Mouse (Mus musculus): ENCODE measurements around the gene Vwa5b2. TPM values are rescaled to one million over a fixed set of nuclear protein-coding genes. Genes with fewer than 3 reads are reported as not detected.

Gene Vwa5b2
- total RNA-seq, 2 experiments from 2014 or later = 0.20 to 0.23 TPM

GRCm38 (mm10) chr16:20600511-20600910 lies 11.2 kb downstream of the Vwa5b2 start:
- no peak for DNase-seq (ENCODE audit: low spot score)
- intact Hi-C loops (cut with DNase I) = no loop called here

- intact Hi-C loops (cut with DNase I) = no loop called here
- DNase-seq (ENCODE audit: low spot score) = no peak
Measured at GRCm38 (mm10) chr16:20604705-20605104, 15.4 kb downstream of the Vwa5b2 start.

DNA sequence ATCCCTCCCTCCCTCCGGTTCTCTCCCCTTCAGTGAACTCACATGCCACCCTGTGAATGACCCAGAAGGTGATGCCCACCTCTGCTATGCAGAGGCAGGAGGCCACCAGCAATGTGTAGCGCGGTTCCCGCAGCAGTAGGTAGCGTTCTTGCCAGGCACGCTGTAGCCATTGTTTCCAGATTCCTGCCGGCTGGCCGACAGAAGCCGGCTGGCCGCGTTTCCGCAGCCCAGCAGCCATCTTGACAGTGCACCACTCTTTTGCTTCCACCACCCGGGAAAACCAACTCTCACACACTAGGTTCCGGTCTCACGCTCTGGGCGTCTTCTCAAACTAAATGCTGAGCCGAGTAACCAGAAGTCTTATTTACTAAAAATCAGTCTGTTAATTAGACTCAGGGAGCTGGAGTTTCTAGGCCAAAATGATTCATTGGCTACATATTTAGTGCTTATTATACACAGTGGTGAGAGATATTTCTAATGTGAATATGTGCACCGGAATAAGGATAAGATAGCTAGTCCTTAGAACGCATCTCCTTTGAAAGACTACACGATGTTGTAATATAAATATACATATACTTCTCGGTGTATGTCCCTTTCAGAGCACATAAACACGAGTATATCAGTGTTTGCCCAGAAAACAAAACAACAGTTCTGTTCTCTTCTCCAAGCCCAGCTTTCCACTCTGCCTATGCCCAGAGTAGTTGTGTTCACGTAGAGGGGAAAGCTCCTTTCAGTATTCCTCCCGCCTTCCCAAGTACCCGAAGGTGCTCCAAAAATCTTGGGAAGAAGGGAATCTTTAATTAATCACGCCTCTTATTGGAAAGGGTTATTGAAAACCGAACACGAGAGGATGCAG lies 21.5 kb downstream of the Vwa5b2 start:
- intact Hi-C loops (cut with DNase I) = loop anchor here (2.0 to 10.0 kb wide), 3 partner anchors 40 to 186 kb away; partner anchors contain the start of genes Abcc5, Dvl3 and Psmd2
- DNase-seq (ENCODE audit: low spot score) = peak; percentile 33

- intact Hi-C loops (cut with DNase I) = loop anchor here (2.0 to 10.0 kb wide), 3 partner anchors 39 to 187 kb away; partner anchors contain the start of genes Abcc5, Dvl3 and Psmd2
- DNase-seq (ENCODE audit: low spot score) = peak; percentile 83
Measured at GRCm38 (mm10) chr16:20611357-20612227, 22.3 kb downstream of the Vwa5b2 start, which contains the start of the genes Eef1akmt4, Gm49333 and Alg3. Eef1akmt4 (plus strand) TSS chr16:20611593. Gm49333 (plus strand) TSS chr16:20611610. Alg3 (minus strand) TSS chr16:20611735.

DNA sequence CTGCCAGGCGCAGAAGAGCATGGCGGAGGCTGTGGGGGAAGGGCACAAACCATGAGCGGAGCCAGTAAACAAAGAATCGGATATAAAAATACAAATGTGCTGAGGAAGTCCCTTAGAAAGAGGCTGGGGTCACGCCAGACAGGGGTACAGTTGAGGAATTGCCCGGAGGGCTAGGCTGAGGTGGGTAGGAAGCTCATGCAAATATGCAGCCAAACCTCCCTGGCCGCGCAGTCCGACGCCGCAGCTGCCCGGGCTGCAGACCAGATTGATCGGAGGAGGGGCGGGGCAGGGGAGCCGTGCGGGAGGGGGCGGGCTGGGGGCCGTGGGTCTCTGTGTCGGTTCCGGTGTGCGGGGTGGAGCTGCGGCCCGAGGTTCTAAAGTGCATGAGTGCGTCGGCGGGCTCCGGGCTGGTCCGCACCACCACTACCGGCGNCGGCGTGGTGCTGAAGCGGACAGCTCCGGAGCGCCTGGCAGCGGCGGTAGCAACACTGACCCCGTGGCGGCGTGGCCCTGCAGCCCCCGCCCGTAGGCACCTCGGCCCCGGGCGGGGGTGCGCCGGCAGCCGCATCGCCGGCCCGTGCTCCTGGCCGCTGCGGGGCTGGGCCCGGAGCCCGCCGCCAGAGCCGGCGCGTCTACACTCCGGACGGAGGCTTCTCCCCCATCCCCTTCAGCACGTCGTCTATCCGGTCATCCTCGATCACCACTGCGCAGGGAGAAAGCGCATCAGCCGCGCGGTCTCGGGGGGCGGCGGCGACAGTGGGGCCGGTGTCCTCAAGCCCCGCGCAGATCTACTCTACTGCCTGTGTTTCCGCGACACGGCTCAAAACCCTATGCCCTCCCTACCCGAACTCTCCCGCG lies 30.5 kb downstream of the Vwa5b2 start:
- intact Hi-C loops (cut with DNase I) = loop anchor here (5.0 to 10.0 kb wide), 2 partner anchors 67 to 195 kb away; partner anchors contain the start of gene Abcc5
- no peak for DNase-seq (ENCODE audit: low spot score)

GRCm38 (mm10) chr16:20620399-20620735 lies 31.1 kb downstream of the Vwa5b2 start:
- intact Hi-C loops (cut with DNase I) = no loop called here
- DNase-seq (ENCODE audit: low spot score) = no peak

- intact Hi-C loops (cut with DNase I) = no loop called here
- DNase-seq (ENCODE audit: low spot score) = no peak
Measured at GRCm38 (mm10) chr16:20620751-20621190, 31.5 kb downstream of the Vwa5b2 start.

DNA sequence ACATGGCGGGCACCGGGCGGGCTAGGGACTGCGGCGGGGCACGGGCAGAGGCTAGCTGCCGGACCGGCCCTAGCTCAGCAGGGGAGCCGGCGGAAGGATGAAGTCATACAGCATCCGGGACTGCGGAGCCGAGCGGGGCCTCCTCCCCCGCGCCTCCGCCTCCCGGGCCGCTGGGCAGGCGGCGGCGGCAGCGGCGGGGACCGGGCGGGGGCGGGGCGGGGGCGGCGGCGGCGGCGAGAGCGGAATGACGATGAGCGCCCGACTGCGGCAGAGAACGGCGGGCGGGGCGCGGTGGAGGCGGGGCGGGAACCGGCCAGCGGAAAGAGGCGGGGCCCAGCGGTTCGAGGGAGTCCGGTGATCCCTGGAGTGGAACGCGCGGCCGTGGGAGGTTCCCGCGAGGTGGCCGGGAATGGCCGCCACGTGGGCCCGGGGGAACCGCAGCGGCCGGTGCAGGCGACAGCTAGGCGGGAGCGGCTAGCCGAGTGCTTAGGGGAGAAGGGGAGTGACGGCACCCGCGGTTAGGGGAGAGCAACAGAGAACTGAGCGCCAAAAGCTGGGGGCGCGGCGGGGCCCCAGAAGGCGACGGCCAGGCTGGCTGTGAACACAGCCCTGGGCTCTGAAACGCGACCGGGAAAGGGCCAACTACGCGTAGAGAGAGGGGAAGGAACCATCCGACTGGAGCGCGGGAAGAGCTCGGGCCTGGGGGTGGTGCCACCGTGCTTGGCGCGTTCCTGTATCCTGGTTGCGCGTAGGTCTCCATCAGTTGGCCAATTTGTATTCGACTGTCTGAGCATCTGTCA lies 32.1 kb downstream of the Vwa5b2 start, which contains the start of gene Camk2n2:
Camk2n2 (minus strand) TSS at position 97 of the 800 bp plus-strand sequence.
- intact Hi-C loops (cut with DNase I) = no loop called here
- DNase-seq (ENCODE audit: low spot score) = peak; percentile 47

DNA sequence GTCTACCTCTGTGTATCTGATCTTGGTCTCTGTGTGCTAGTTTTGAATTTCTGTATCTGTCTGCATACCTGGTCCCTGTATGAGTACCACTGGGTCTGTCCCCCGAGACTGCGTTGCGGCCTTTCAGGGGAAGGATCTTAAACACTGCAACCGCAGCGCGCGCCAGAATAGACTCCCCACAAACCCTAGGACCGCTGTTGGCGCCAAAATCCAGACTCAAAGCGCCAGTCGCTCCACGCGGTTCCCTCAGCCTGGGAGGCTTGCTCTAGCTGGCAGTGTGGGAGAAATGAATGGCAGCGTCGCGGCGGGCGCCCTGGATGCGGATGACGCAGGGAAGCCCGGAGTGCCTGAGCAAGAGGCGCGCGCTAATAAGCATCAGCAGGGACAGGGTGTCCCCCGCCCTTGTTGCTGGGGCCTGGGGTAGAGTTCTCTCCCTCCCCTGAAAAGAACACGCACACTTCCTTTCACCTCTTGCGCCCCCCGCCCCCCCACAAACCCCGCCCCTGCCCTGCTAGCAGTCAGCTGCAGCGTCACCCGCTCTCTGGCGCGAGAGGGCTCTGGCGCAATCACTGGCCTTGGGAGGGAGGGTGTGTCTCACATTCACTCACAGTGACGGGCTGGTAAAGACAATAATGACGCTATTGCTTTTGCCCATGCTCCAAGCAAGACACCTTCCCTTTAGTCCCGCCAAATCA lies 32.9 kb downstream of the Vwa5b2 start:
- intact Hi-C loops (cut with DNase I) = no loop called here
- DNase-seq (ENCODE audit: low spot score) = peak; percentile 35

- no peak for DNase-seq (ENCODE audit: low spot score)
- intact Hi-C loops (cut with DNase I) = no loop called here
Measured at GRCm38 (mm10) chr16:20623211-20623610, 33.9 kb downstream of the Vwa5b2 start.

DNA sequence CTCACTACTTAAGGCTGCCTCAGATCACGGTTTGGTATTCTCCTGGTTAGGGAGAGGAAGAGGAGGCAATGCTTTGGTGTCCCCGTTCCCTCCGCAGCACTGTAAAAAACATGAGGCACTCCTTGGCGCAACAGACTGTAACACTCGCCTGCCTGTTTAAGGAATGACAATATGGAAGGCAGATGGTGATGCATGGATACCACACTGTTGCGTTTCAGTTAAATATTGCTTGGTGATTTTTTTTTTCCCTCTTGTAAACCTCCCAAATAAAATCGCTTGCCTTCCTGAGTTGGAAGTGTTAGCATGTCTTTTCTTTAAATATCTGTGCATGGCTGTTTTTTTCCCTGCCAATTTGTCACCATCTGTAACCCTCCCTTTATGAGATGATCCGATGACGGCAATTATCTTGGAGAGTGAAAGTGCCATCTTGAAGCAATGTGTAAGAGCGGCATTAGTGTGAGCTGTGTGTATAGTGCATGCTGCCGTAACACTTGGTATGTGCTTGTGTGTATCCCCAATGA lies 39.7 kb downstream of the Vwa5b2 start:
- intact Hi-C loops (cut with DNase I) = no loop called here
- DNase-seq (ENCODE audit: low spot score) = no peak

GRCm38 (mm10) chr16:20629731-20630634 lies 40.7 kb downstream of the Vwa5b2 start, which contains the start of gene Ece2:
Ece2 (plus strand) TSS chr16:20629828.
- intact Hi-C loops (cut with DNase I) = no loop called here
- DNase-seq (ENCODE audit: low spot score) = no peak

GRCm38 (mm10) chr16:20637410-20637809 lies 48.1 kb downstream of the Vwa5b2 start:
- intact Hi-C loops (cut with DNase I) = no loop called here
- no peak for DNase-seq (ENCODE audit: low spot score)

DNA sequence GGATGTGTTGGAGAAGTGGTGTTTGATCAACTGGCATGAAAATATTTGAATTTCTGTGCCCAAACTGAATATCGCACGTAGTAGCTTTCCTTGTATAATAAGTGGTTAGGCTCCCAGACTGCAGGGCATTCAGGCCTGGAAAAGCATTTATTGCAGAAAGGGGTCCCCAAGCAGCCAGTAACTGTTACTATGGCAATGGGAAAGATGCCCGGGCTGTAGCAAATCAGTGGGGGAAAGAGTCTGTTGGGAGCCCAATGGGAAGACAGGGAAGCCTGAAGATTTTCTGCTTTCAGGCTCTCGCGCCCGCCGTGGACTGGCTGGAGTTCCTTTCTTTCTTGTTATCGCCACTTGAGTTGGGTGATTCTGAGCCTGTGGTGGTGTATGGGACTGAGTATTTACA lies 49.1 kb downstream of the Vwa5b2 start:
- DNase-seq (ENCODE audit: low spot score) = no peak
- intact Hi-C loops (cut with DNase I) = no loop called here

- intact Hi-C loops (cut with DNase I) = loop anchor here (1.0 to 5.0 kb wide), 2 partner anchors 95 to 146 kb away; partner anchors contain the start of gene Abcf3
- DNase-seq (ENCODE audit: low spot score) = no peak
Measured at GRCm38 (mm10) chr16:20642161-20642560, 52.9 kb downstream of the Vwa5b2 start.

DNA sequence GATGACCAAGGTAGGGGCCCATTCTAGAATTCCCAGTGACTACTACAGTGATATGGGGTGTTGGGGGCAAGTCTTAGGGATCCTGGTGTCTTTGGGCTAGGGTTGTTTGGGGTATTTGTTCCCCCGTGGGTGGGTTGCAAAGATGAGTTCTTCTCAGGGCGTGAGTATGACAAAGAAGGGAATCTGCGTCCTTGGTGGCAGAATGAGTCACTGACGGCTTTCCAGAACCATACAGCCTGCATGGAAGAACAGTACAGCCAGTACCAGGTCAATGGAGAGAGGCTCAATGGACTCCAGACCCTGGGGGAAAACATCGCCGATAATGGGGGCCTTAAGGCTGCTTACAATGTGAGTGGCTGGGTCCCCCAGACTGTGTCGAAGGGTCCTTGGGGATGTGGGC lies 54.6 kb downstream of the Vwa5b2 start:
- DNase-seq (ENCODE audit: low spot score) = no peak
- intact Hi-C loops (cut with DNase I) = loop anchor here (5.0 kb wide), 1 partner anchor 97 kb away; the partner anchor contains the start of gene Abcf3
